Mouse (Mus musculus): ENCODE results near the gene Nebl. TPM values are rescaled to one million over a fixed set of nuclear protein-coding genes. Genes with fewer than 3 reads are reported as not detected.

Nebl gene
- polyA plus RNA-seq (2012), result 0.01 TPM in 1 of 2 replicates, not detected in the other

- Histone ChIP-seq H3K36me3 (ENCODE audit: control insufficient read depth) (no peaks in the 10 kb centered on the region), H3K9me3 (ENCODE audit: control insufficient read depth, low read length) (no peaks in the 10 kb centered on the region), H3K27me3 (ENCODE audit: control insufficient read depth) (peaks cover 42% of the 10 kb centered on the region), H3K4me3 (replicated peaks) (peak within 1 kb of the TSS; percentile 12), H3K4me1 (ENCODE audit: control insufficient read depth) (no peaks in the 10 kb centered on the region)
- no peak for TF ChIP-seq GATA1 (IDR thresholded peaks at IDR 0.05; ENCODE audit: low read length)
- no peak for TF ChIP-seq TAL1 (IDR thresholded peaks at IDR 0.05; ENCODE audit: low read length)
Measured at GRCm38 (mm10) chr2:17730957-17731830, at the start of gene Nebl. Gene Nebl (minus strand): TSS chr2:17731464.

DNA sequence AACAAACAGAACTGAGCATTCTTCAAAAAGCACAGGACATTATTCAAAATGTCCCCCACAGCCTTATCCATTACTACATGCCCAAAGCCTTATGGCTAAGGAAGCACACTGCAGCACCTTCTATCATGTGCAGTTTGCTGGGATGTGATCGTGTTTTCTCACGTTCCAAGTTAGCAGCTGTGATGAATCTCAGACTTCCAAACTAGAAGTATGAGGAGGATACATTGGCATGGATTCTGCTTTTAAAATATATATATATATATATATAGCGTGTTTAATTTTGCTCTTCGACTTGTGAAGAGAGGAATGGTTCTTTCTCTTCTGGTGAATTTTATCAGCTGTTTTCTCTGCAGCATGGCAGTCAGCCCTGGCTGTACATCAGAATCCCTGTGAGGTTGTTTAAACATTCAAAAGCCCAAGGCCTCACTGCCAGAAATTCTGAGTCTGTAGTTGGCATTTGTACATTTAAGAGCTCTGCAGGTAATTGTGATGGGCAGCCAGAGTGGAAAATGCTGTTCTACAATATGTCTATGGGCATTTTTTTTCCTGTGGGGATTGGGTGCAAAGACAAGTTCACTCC is 39.1 kb upstream of the Nebl start:
- Histone ChIP-seq H3K9me3 (ENCODE audit: control insufficient read depth, low read length) (no peaks in the 10 kb centered on the region), H3K36me3 (ENCODE audit: control insufficient read depth) (no peaks in the 10 kb centered on the region), H3K4me3 (replicated peaks) (no peak overlapping the region), H3K27me3 (ENCODE audit: control insufficient read depth) (no peaks in the 10 kb centered on the region), H3K4me1 (ENCODE audit: control insufficient read depth) (no peaks in the 10 kb centered on the region)
- no peak for TF ChIP-seq GATA1 (IDR thresholded peaks at IDR 0.05; ENCODE audit: low read length)
- no peak for TF ChIP-seq TAL1 (IDR thresholded peaks at IDR 0.05; ENCODE audit: low read length)

GRCm38 (mm10) chr2:17769242-17769755 is 38.0 kb upstream of the Nebl start:
- no peaks in the 10 kb centered on the region for H3K27me3 ChIP-seq (ENCODE audit: control insufficient read depth)
- TF ChIP-seq GATA1 (IDR thresholded peaks at IDR 0.05; ENCODE audit: low read length) (no peak), TAL1 (IDR thresholded peaks at IDR 0.05; ENCODE audit: low read length) (no peak)
- H3K36me3 ChIP-seq (ENCODE audit: control insufficient read depth), result no peaks in the 10 kb centered on the region
- no peaks in the 10 kb centered on the region for H3K9me3 ChIP-seq (ENCODE audit: control insufficient read depth, low read length)
- no peak overlapping the region for H3K4me3 ChIP-seq (replicated peaks)
- H3K4me1 ChIP-seq (ENCODE audit: control insufficient read depth), result no peaks in the 10 kb centered on the region

DNA sequence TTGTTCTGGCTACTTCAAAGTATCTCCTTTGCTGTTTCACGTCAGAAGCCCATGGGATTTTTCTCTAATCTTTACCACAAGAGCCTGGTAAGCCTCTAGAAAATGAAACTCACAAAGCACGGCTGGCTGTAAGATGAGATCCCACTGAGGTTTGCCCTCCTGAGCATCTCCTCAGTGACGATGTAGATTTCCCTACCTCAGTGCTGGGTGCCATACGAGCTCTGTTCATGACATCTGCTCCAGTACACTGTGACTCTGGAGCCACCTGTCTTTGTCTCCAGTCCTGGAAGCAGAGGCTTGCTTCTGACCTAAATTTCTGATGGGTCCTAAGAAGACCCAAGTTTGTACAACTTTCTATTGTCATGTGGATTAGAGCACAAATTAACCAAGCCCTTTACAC is 25.0 kb upstream of the Nebl start:
- H3K27me3 ChIP-seq (ENCODE audit: control insufficient read depth), result no peaks in the 10 kb centered on the region
- H3K36me3 ChIP-seq (ENCODE audit: control insufficient read depth), result no peaks in the 10 kb centered on the region
- no peaks in the 10 kb centered on the region for H3K4me1 ChIP-seq (ENCODE audit: control insufficient read depth)
- TF ChIP-seq TAL1 (IDR thresholded peaks at IDR 0.05; ENCODE audit: low read length), result no peak
- no peak overlapping the region for H3K4me3 ChIP-seq (replicated peaks)
- no peaks in the 10 kb centered on the region for H3K9me3 ChIP-seq (ENCODE audit: control insufficient read depth, low read length)

DNA sequence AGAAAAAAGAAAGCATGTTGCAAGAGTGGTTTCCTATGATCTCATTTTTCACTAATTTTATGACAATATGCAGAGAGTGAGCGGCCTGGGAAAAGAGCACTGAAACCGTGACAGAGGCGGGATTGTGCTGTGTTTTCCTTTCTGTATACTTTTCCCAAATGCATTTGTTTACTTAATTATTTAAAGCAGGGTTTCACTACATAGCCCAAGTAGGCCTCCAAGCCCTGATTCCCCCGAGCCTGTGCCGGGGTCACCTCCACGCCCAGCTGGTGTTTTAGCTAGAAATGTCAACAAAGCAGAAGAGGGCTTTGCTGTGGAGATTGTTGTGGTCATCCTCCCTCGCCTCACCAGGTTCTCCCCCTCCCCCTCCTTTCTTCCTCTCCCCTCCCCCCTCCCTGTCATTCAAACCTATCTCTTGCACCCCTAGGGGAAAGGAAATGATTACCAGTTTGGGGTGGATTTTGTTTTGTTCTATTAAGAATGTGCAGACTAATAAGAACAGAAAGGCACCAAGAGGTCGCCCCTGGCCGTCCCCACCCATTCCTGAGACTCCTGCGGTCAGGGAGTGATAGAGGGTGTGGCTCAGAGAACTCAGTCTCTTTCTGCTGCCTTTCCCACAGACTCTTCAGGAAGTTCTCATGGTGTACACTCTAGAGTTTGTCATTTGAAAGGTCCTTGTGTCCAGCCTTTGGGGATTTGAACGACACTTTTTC is 10.9 kb upstream of the Nebl start:
- Histone ChIP-seq H3K9me3 (ENCODE audit: control insufficient read depth, low read length) (no peaks in the 10 kb centered on the region), H3K27me3 (ENCODE audit: control insufficient read depth) (peaks cover 10% of the 10 kb centered on the region; the same call in 1 of the 2 replicates), H3K4me1 (ENCODE audit: control insufficient read depth) (no peaks in the 10 kb centered on the region), H3K36me3 (ENCODE audit: control insufficient read depth) (no peaks in the 10 kb centered on the region), H3K4me3 (replicated peaks) (no peak overlapping the region)
- no peak for TF ChIP-seq TAL1 (IDR thresholded peaks at IDR 0.05; ENCODE audit: low read length)
- TF ChIP-seq GATA1 (IDR thresholded peaks at IDR 0.05; ENCODE audit: low read length), result no peak

- H3K27me3 ChIP-seq (ENCODE audit: control insufficient read depth), result peaks cover 10% of the 10 kb centered on the region; the same call in 1 of the 2 replicates
- H3K4me1 ChIP-seq (ENCODE audit: control insufficient read depth), result no peaks in the 10 kb centered on the region
- no peaks in the 10 kb centered on the region for H3K36me3 ChIP-seq (ENCODE audit: control insufficient read depth)
- TF ChIP-seq TAL1 (IDR thresholded peaks at IDR 0.05; ENCODE audit: low read length) (no peak), GATA1 (IDR thresholded peaks at IDR 0.05; ENCODE audit: low read length) (no peak)
- no peaks in the 10 kb centered on the region for H3K9me3 ChIP-seq (ENCODE audit: control insufficient read depth, low read length)
- no peak overlapping the region for H3K4me3 ChIP-seq (replicated peaks)
Measured at GRCm38 (mm10) chr2:17741555-17741954, 10.3 kb upstream of the Nebl start.

GRCm38 (mm10) chr2:17740454-17740853 is 9.2 kb upstream of the Nebl start:
- Histone ChIP-seq H3K4me1 (ENCODE audit: control insufficient read depth) (no peaks in the 10 kb centered on the region), H3K4me3 (replicated peaks) (no peak overlapping the region)
- TF ChIP-seq TAL1 (IDR thresholded peaks at IDR 0.05; ENCODE audit: low read length) (no peak), GATA1 (IDR thresholded peaks at IDR 0.05; ENCODE audit: low read length) (no peak)

GRCm38 (mm10) chr2:17732210-17732609 is 946 bp upstream of the Nebl start:
- Histone ChIP-seq H3K9me3 (ENCODE audit: control insufficient read depth, low read length) (no peaks in the 10 kb centered on the region), H3K4me3 (replicated peaks) (no peak overlapping the region), H3K36me3 (ENCODE audit: control insufficient read depth) (no peaks in the 10 kb centered on the region), H3K27me3 (ENCODE audit: control insufficient read depth) (peaks cover 42% of the 10 kb centered on the region), H3K4me1 (ENCODE audit: control insufficient read depth) (no peaks in the 10 kb centered on the region)
- no peak for TF ChIP-seq TAL1 (IDR thresholded peaks at IDR 0.05; ENCODE audit: low read length)
- no peak for TF ChIP-seq GATA1 (IDR thresholded peaks at IDR 0.05; ENCODE audit: low read length)

More at GRCm38 (mm10) chr2:17740454-17740853, 9.2 kb upstream of the Nebl start:
- H3K27me3 ChIP-seq (ENCODE audit: control insufficient read depth), result peaks cover 10% of the 10 kb centered on the region; the same call in 1 of the 2 replicates
- H3K9me3 ChIP-seq (ENCODE audit: control insufficient read depth, low read length), result no peaks in the 10 kb centered on the region
- no peaks in the 10 kb centered on the region for H3K36me3 ChIP-seq (ENCODE audit: control insufficient read depth)

DNA sequence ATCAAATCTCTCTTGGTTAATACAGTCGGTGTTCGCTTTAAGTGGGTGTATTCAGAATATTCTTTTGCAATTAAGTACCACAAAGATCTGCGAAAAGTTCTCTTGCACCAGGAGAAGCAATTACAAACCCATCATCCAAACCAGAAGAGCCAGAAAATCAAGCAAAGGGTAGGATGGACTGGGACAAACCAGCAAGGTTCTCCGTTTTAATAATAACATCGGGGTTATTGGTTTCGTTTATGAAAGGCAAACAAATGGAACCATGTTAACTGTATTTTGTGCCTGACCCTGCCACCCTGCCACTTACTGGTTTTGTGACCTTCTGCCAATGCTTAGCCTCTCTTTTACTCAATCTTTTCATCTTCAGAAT is 552 bp upstream of the Nebl start:
- H3K36me3 ChIP-seq (ENCODE audit: control insufficient read depth), result no peaks in the 10 kb centered on the region
- no peak overlapping the region for H3K4me3 ChIP-seq (replicated peaks)
- no peaks in the 10 kb centered on the region for H3K4me1 ChIP-seq (ENCODE audit: control insufficient read depth)
- no peaks in the 10 kb centered on the region for H3K9me3 ChIP-seq (ENCODE audit: control insufficient read depth, low read length)
- no peak for TF ChIP-seq TAL1 (IDR thresholded peaks at IDR 0.05; ENCODE audit: low read length)
- TF ChIP-seq GATA1 (IDR thresholded peaks at IDR 0.05; ENCODE audit: low read length), result no peak
- H3K27me3 ChIP-seq (ENCODE audit: control insufficient read depth), result peaks cover 42% of the 10 kb centered on the region

Measured in erythroblast, embryonic 14.5 days (primary cell).